Mouse (Mus musculus): ENCODE data around the gene Olfr1012.

GRCm38 (mm10) chr2:85792331-85792730 is 29.8 kb upstream of the Olfr1012 start:
- TF ChIP-seq CTCF (IDR thresholded peaks at IDR 0.05; ENCODE audit: low read depth) (no peak), EP300 (IDR thresholded peaks at IDR 0.05; ENCODE audit: low read depth) (no peak)
